Mouse (Mus musculus): ENCODE results near the gene Git1.

- TF ChIP-seq POLR2A (IDR thresholded peaks at IDR 0.05; ENCODE audit: low read depth, low read length) (no peak), CTCF (IDR thresholded peaks at IDR 0.05; ENCODE audit: extremely low read depth, insufficient read depth, insufficient read length, insufficient replicate concordance) (no peak)
These were observed 10.3 kb upstream of the Git1 start for GRCm38 (mm10) chr11:77483043-77483442.
